Mouse (Mus musculus) megakaryocyte, embryonic 14.5 days (primary cell): Measurements from ENCODE around the gene Olfr49.

Experiments used
- FLI1 ChIP-seq: IDR thresholded peaks from 2 replicates; pipeline ENCODE4 v1.6.1; 2012; ENCODE audit warnings: low read length, inconsistent platforms, mixed read lengths
- GATA1 ChIP-seq: IDR thresholded peaks from 3 replicates; pipeline ENCODE4 v1.6.1; 2012; ENCODE audit warnings: mixed read lengths, low read length, inconsistent platforms, borderline replicate concordance

DNA sequence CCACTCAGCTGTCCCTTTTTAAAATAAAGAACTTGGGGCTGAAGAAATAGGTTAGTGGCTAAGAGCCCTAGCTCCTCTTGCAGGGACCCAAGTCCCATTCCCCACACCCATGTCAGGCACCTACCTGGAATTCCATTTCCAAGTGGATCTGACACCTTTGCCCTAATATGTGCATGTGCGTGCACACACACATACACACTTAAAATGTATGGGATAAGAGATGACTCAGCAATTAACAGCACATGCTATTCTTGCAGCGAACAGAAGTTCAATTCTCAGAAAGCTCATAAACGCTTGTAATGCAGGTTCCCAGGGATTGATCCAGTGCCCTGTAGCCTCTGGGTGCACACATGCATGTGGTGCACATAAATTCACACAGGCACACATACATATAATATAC is 15.2 kb downstream of the Olfr49 start:
- TF ChIP-seq FLI1 (no peak), GATA1 (no peak)
